Mouse (Mus musculus): ENCODE measurements around the gene Tfap2a. TPM values are rescaled to one million over a fixed set of nuclear protein-coding genes. Genes with fewer than 3 reads are reported as not detected.
A peak's percentile ranks its signal among the peaks of the same experiment; 100 is the strongest.

Gene Tfap2a
- polyA plus RNA-seq, 1 experiment, result 5.1 TPM

DNA sequence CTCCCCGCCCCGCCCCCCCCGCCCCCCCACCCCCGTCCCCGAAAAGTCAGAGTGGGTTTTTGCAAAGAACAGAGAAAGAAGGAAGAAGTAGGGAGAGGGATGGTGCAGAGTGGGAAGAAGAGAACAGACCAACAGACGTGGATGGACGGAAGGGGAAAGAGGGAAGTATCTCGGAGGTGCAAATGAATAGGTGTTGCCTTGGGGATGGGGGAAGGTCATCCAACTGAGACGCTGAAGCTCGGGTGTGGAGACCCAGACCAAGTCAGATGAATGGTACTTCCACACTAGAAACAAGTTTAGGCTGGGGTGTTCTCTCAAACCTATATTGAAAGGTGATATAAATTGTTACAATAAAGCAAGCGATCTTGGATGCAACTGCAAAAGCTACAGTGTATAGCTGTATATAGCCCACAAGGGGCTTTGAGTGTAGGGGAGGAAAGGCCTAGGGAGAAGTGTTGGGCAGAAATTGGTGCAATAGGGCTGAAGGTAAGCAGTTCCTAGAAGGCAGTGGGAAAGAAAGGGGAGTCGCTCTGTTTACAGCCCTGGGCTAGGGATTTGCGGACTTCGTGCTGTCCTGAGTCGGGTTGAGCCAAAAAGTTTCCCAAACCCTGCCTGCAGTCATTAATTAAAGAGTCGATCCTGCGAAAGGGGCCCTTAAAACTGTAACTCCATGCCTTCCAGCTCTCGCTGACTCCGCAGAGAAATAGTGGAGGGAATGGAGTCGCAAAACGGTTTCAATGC lies 28.7 kb downstream of the Tfap2a start:
- DNase-seq, result no peak
- no peak for TF ChIP-seq POLR2A (IDR thresholded peaks at IDR 0.05; ENCODE audit: borderline replicate concordance, insufficient read depth, low read length)
- TF ChIP-seq CTCF (IDR thresholded peaks at IDR 0.05; ENCODE audit: borderline replicate concordance, insufficient read depth, low read depth, low read length), result no peak
- Histone ChIP-seq H3K4me3 (replicated peaks; ENCODE audit: insufficient read depth, low read depth, low read length) (no peak overlapping the region), H3K27me3 (ENCODE audit: control insufficient read depth, insufficient read depth, low read length) (peaks cover 3% of the 10 kb centered on the region; the same call in 1 of the 2 replicates), H3K27ac (ENCODE audit: insufficient read depth, low read length) (no peak overlapping the region), H3K4me1 (ENCODE audit: control insufficient read depth, insufficient read depth, low read length) (no peaks in the 10 kb centered on the region)
- WGBS, result 4% methylated on average over 21 of the region's 21 CpGs

DNA sequence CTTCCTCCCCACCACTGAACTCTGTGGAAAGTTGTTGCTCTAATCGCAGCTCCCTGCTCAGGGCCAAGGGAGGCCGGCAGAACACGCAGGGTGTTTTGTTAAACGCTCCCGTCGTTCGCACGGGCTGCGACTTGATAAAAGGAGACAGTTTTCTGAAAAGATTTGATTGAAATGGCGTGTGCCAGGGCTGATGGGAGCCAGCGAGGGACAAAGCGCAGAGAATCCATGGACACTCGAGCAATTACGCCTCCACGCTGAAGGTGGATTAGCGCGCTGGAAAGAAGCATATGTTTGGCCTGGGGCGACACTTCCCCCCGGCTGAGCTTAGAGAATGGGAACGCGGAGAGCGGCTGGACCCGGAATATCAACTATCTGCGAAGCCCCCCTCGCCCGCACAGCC lies 29.3 kb downstream of the Tfap2a start:
- Histone ChIP-seq H3K4me3 (replicated peaks; ENCODE audit: insufficient read depth, low read depth, low read length) (peak overlapping the region; percentile 4), H3K4me1 (ENCODE audit: control insufficient read depth, insufficient read depth, low read length) (no peaks in the 10 kb centered on the region), H3K27me3 (ENCODE audit: control insufficient read depth, insufficient read depth, low read length) (peaks cover 3% of the 10 kb centered on the region; the same call in 1 of the 2 replicates), H3K27ac (ENCODE audit: insufficient read depth, low read length) (no peak overlapping the region)
- TF ChIP-seq POLR2A (IDR thresholded peaks at IDR 0.05; ENCODE audit: borderline replicate concordance, insufficient read depth, low read length) (no peak), CTCF (IDR thresholded peaks at IDR 0.05; ENCODE audit: borderline replicate concordance, insufficient read depth, low read depth, low read length) (no peak)
- 1% methylated on average over 26 of the region's 26 CpGs for WGBS
- DNase-seq, result no peak

DNA sequence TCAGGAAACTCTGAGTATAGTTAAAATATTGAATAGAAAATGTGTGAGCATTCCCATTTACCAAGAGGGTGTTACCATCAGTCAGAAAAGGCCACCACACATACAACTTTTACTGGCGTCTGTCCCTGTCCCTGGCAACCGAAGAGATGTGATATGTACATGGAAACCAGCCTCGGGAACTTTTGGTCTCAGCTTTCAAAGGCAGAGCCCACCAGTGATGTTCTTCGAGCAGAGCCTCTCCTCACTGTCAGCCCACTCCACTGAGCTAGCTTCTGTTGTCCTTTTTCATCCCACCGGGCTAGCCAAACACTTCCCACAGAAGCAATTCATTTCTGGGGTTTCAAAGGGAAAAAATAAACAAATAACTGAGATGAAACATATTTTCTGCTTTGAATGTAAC lies 29.9 kb downstream of the Tfap2a start:
- no peaks in the 10 kb centered on the region for H3K4me1 ChIP-seq (ENCODE audit: control insufficient read depth, insufficient read depth, low read length)
- 9% methylated on average over 5 of the region's 5 CpGs for WGBS
- H3K27me3 ChIP-seq (ENCODE audit: control insufficient read depth, insufficient read depth, low read length), result peaks cover 6% of the 10 kb centered on the region; the same call in 1 of the 2 replicates
- TF ChIP-seq POLR2A (IDR thresholded peaks at IDR 0.05; ENCODE audit: borderline replicate concordance, insufficient read depth, low read length) (no peak), CTCF (IDR thresholded peaks at IDR 0.05; ENCODE audit: borderline replicate concordance, insufficient read depth, low read depth, low read length) (no peak)
- no peak overlapping the region for H3K4me3 ChIP-seq (replicated peaks; ENCODE audit: insufficient read depth, low read depth, low read length)
- H3K27ac ChIP-seq (ENCODE audit: insufficient read depth, low read length), result no peak overlapping the region
- no peak for DNase-seq

DNA sequence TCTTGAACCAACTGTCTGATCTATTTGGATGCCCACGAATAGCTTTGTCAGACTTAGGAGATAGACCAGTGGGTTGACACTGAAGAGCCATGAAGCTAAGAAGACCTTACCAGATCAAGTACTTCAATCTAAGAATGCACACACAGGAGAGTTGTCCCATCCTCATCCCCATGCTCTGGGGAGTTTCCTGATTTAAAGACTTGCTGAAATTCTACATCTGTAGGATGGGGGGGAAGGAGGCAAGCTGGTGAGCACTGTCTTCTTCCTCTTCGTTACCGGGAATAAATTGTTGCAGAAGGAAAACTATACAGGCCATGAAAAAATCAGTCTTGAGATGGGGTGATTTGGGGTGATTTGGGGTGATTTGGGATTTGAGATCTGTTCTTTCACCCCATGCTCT lies 30.5 kb downstream of the Tfap2a start:
- peaks cover 7% of the 10 kb centered on the region; the same call in 1 of the 2 replicates for H3K27me3 ChIP-seq (ENCODE audit: control insufficient read depth, insufficient read depth, low read length)

DNA sequence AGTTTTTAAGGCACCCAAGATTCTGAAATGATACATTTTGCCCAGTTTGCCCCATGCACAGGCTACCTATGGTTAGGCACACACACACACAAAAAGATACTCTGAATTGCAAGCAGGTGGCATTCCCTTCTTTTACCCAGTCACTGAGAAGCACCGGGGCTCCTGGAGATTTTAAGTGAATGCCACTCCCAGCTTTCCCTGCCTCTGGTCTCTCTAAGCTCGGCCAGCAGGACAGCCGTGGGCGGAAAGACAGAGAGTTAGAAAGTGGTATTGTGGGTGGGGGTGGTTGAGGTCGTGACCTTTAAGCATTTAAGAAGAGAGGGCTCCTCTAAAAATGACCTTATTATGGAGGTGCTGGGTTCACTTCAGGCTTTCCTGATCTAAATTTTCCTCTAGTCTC lies 31.6 kb downstream of the Tfap2a start:
- TF ChIP-seq POLR2A (IDR thresholded peaks at IDR 0.05; ENCODE audit: borderline replicate concordance, insufficient read depth, low read length), result no peak
- no peak for TF ChIP-seq CTCF (IDR thresholded peaks at IDR 0.05; ENCODE audit: borderline replicate concordance, insufficient read depth, low read depth, low read length)
- H3K27me3 ChIP-seq (ENCODE audit: control insufficient read depth, insufficient read depth, low read length), result peaks cover 10% of the 10 kb centered on the region; the same call in 1 of the 2 replicates
- DNase-seq, result no peak
- WGBS, result 5% methylated on average over 5 of the region's 5 CpGs
- no peak overlapping the region for H3K4me3 ChIP-seq (replicated peaks; ENCODE audit: insufficient read depth, low read depth, low read length)
- H3K4me1 ChIP-seq (ENCODE audit: control insufficient read depth, insufficient read depth, low read length), result no peaks in the 10 kb centered on the region
- no peak overlapping the region for H3K27ac ChIP-seq (ENCODE audit: insufficient read depth, low read length)

More for the DNA sequence above, 30.5 kb downstream of the Tfap2a start:
- Histone ChIP-seq H3K27ac (ENCODE audit: insufficient read depth, low read length) (no peak overlapping the region), H3K4me1 (ENCODE audit: control insufficient read depth, insufficient read depth, low read length) (no peaks in the 10 kb centered on the region), H3K4me3 (replicated peaks; ENCODE audit: insufficient read depth, low read depth, low read length) (no peak overlapping the region)
- WGBS, result 3% methylated on average over 3 of the region's 3 CpGs
- TF ChIP-seq POLR2A (IDR thresholded peaks at IDR 0.05; ENCODE audit: borderline replicate concordance, insufficient read depth, low read length) (no peak), CTCF (IDR thresholded peaks at IDR 0.05; ENCODE audit: borderline replicate concordance, insufficient read depth, low read depth, low read length) (no peak)
- no peak for DNase-seq

DNA sequence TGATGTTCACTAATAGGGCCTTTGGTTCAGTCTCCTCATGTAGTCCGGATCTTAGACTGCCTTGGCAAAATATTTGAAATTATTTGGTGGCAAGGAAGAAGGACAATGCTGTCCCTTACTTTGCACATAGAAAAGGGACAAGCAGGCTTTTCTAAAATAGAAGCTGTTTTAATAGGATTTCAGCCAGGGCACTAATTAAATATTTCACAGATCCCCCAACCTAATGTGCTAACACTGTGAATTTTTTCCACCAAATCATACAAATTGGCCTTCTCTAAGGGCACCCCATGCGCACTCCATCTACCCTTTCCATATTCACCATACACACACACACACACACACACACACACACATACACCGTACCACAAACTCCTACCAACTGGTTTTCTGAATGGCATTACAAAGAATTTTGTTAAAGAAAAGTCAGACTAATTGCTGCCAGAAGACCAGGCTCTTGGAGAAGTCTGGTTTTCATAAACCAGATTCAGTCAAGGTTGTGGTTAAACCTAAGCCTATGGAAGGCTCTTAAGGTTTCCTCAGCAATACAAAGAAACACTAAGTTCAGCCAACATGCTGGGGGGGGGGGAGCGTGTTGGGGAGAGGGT lies 32.3 kb downstream of the Tfap2a start:
- H3K27me3 ChIP-seq (ENCODE audit: control insufficient read depth, insufficient read depth, low read length), result peaks cover 10% of the 10 kb centered on the region; the same call in 1 of the 2 replicates
- no peaks in the 10 kb centered on the region for H3K4me1 ChIP-seq (ENCODE audit: control insufficient read depth, insufficient read depth, low read length)
- H3K4me3 ChIP-seq (replicated peaks; ENCODE audit: insufficient read depth, low read depth, low read length), result no peak overlapping the region
- H3K27ac ChIP-seq (ENCODE audit: insufficient read depth, low read length), result no peak overlapping the region
- DNase-seq, result no peak
- no peak for TF ChIP-seq POLR2A (IDR thresholded peaks at IDR 0.05; ENCODE audit: borderline replicate concordance, insufficient read depth, low read length)
- no peak for TF ChIP-seq CTCF (IDR thresholded peaks at IDR 0.05; ENCODE audit: borderline replicate concordance, insufficient read depth, low read depth, low read length)
- WGBS, result 13% methylated on average over 4 of the region's 4 CpGs

DNA sequence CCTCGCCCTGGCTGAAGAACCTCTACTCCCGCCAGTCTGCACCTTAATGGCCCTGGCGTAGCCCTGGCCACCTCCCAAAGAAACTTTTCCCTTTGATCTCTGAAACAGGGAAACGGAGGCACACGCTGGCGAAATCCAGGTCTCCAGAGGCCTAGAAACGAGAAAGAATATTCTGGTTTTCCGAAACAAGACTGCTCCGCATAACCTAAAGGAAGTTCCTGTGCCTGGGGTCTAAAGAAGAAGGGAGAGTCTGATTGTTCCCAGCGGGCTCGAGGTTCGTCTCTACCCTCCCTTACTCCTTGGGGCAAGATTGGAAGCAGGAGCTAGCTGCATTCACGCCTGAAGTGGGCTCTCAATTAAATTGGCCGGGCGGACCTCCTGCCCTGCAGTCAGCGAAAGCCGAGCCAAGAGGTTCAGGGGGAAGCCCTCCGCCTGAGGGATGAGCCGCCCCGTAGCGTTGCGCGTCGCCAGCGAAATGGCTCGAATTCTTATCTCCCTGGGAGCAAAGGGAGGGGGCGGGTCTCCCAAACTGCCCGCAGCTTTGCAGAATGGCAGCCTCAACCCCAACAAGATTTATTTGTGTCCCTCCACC lies 33.2 kb downstream of the Tfap2a start:
- peaks cover 9% of the 10 kb centered on the region; the same call in 1 of the 2 replicates for H3K27me3 ChIP-seq (ENCODE audit: control insufficient read depth, insufficient read depth, low read length)
- WGBS, result 3% methylated on average over 28 of the region's 28 CpGs
- H3K27ac ChIP-seq (ENCODE audit: insufficient read depth, low read length), result no peak overlapping the region
- TF ChIP-seq CTCF (IDR thresholded peaks at IDR 0.05; ENCODE audit: borderline replicate concordance, insufficient read depth, low read depth, low read length) (no peak), POLR2A (IDR thresholded peaks at IDR 0.05; ENCODE audit: borderline replicate concordance, insufficient read depth, low read length) (no peak)
- no peak overlapping the region for H3K4me3 ChIP-seq (replicated peaks; ENCODE audit: insufficient read depth, low read depth, low read length)
- no peak for DNase-seq
- H3K4me1 ChIP-seq (ENCODE audit: control insufficient read depth, insufficient read depth, low read length), result no peaks in the 10 kb centered on the region

Data from cerebellum, adult 2 months (tissue).